Mouse (Mus musculus) midbrain, embryonic 16.5 days (tissue): ENCODE data around the gene Hamp2. TPM values are rescaled to one million over a fixed set of nuclear protein-coding genes. Genes with fewer than 3 reads are reported as not detected.

ENCODE experiments used
- ATAC-seq: fragments of 200-750 bp; cut with Nextera tagmentation; 2 replicates; pipeline ENCODE4 v1.8.0; 2017; ENCODE audit warnings: moderate TSS enrichment
- H3K27ac ChIP-seq: fragments of 300-500 bp; sonication (generic); 2 replicates; pipeline ENCODE4 v1.5.1; 2014; ENCODE audit warnings: mild to moderate bottlenecking, low read length, mixed read lengths
- H3K27me3 ChIP-seq: fragments of 300-500 bp; sonication (generic); 2 replicates; pipeline ENCODE4 v1.6.1; 2014; ENCODE audit warnings: low read depth, low read length, mixed read lengths; ENCODE audit not compliant: control insufficient read depth, insufficient read depth
- H3K36me3 ChIP-seq: fragments of 300-500 bp; sonication (generic); 2 replicates; pipeline ENCODE4 v1.6.1; 2014; ENCODE audit warnings: mild to moderate bottlenecking, low read length, moderate library complexity, mixed read lengths; ENCODE audit not compliant: control insufficient read depth, insufficient read depth
- H3K4me1 ChIP-seq: fragments of 300-500 bp; sonication (generic); 2 replicates; pipeline ENCODE4 v1.6.1; 2014; ENCODE audit warnings: mild to moderate bottlenecking, low read length, mixed read lengths; ENCODE audit not compliant: control insufficient read depth, insufficient read depth
- H3K4me2 ChIP-seq: fragments of 300-500 bp; sonication (generic); 2 replicates; pipeline ENCODE4 v1.6.1; 2014; ENCODE audit warnings: mild to moderate bottlenecking, low read length, mixed read lengths
- H3K4me3 ChIP-seq: fragments of 300-500 bp; sonication (generic); 2 replicates; pipeline ENCODE4 v1.5.1; 2014; ENCODE audit warnings: low read depth, mild to moderate bottlenecking, low read length, moderate library complexity, mixed read lengths
- H3K9ac ChIP-seq: fragments of 300-500 bp; sonication (generic); 2 replicates; pipeline ENCODE4 v1.6.1; 2014; ENCODE audit warnings: low read depth, low read length, mixed read lengths
- H3K9me3 ChIP-seq: fragments of 300-500 bp; sonication (generic); replicated peaks from 2 replicates; pipeline ENCODE4 v1.6.1; 2014; ENCODE audit warnings: mild to moderate bottlenecking, low read length, mixed read lengths; ENCODE audit not compliant: control insufficient read depth, poor library complexity, severe bottlenecking
- WGBS: fragments of 180-500 bp; shearing (Covaris S2); extraction: QIAGEN DNeasy Blood & Tissue Kit; methylation state at CpG from one replicate; pipeline ENCODE4 v1.1.7; 2014; 5-methylcytosine and 5-hydroxymethylcytosine counted together
- polyA plus RNA-seq: library from polyadenylated mRNA; unstranded; fragments of >200 nt; fragmentation: Nextera tagmentation; extraction: Ambion mirVana; gene quantifications from 2 replicates; pipeline ENCODE4 v1.2.1, GENCODE M21; 2015

The Hamp2 gene
- polyA plus RNA-seq, 1 experiment from 2014 or later: not detected

- Histone ChIP-seq H3K36me3 (no peaks in the 10 kb centered on the region), H3K27ac (no peak overlapping the region), H3K4me1 (no peaks in the 10 kb centered on the region), H3K9ac (no peak overlapping the region), H3K9me3 (no peaks in the 10 kb centered on the region), H3K27me3 (no peaks in the 10 kb centered on the region), H3K4me2 (no peak overlapping the region), H3K4me3 (no peak overlapping the region)
- 82% methylated on average over 7 of the region's 7 CpGs for WGBS
- no peak for ATAC-seq
Measured at GRCm38 (mm10) chr7:30888786-30889185, 35.7 kb downstream of the Hamp2 start.

- H3K9me3 ChIP-seq: no peaks in the 10 kb centered on the region
- WGBS: 88% methylated on average over 14 of the region's 14 CpGs
- H3K4me1 ChIP-seq: no peaks in the 10 kb centered on the region
- H3K36me3 ChIP-seq: no peaks in the 10 kb centered on the region
- H3K27ac ChIP-seq: no peak overlapping the region
- no peak overlapping the region for H3K4me3 ChIP-seq
- no peaks in the 10 kb centered on the region for H3K27me3 ChIP-seq
- ATAC-seq: no peak
- H3K9ac ChIP-seq: no peak overlapping the region
- H3K4me2 ChIP-seq: no peak overlapping the region
Measured at GRCm38 (mm10) chr7:30887568-30888188, 36.8 kb downstream of the Hamp2 start.

GRCm38 (mm10) chr7:30886852-30887251 is 37.6 kb downstream of the Hamp2 start:
- Histone ChIP-seq H3K27ac (no peak overlapping the region), H3K27me3 (no peaks in the 10 kb centered on the region), H3K4me1 (no peaks in the 10 kb centered on the region), H3K4me3 (no peak overlapping the region), H3K4me2 (no peak overlapping the region), H3K9me3 (no peaks in the 10 kb centered on the region), H3K9ac (no peak overlapping the region), H3K36me3 (no peaks in the 10 kb centered on the region)
- WGBS: 88% methylated on average over 4 of the region's 4 CpGs
- no peak for ATAC-seq

GRCm38 (mm10) chr7:30884047-30884446 is 40.4 kb downstream of the Hamp2 start:
- H3K27me3 ChIP-seq: no peaks in the 10 kb centered on the region
- no peaks in the 10 kb centered on the region for H3K9me3 ChIP-seq
- H3K4me3 ChIP-seq: no peak overlapping the region
- no peaks in the 10 kb centered on the region for H3K36me3 ChIP-seq
- H3K27ac ChIP-seq: no peak overlapping the region
- no peak for ATAC-seq
- no peaks in the 10 kb centered on the region for H3K4me1 ChIP-seq
- H3K9ac ChIP-seq: no peak overlapping the region
- no peak overlapping the region for H3K4me2 ChIP-seq

- no peak overlapping the region for H3K9ac ChIP-seq
- no peak overlapping the region for H3K4me2 ChIP-seq
- no peaks in the 10 kb centered on the region for H3K36me3 ChIP-seq
- no peaks in the 10 kb centered on the region for H3K9me3 ChIP-seq
- no peak for ATAC-seq
- H3K4me3 ChIP-seq: no peak overlapping the region
- H3K4me1 ChIP-seq: no peaks in the 10 kb centered on the region
- WGBS: 91% methylated on average over 3 of the region's 3 CpGs
- no peak overlapping the region for H3K27ac ChIP-seq
- H3K27me3 ChIP-seq: no peaks in the 10 kb centered on the region
Measured at GRCm38 (mm10) chr7:30881367-30881766, 43.1 kb downstream of the Hamp2 start.

GRCm38 (mm10) chr7:30880176-30880575 is 44.3 kb downstream of the Hamp2 start, which contains the start of gene Cd22:
Gene Cd22, minus strand, starts transcription at chr7:30880342.
- H3K4me3 ChIP-seq: no peak within 1 kb of the TSS
- H3K27ac ChIP-seq: no peak within 1 kb of the TSS
- H3K4me1 ChIP-seq: no peaks in the 10 kb centered on the region
- no peak for ATAC-seq
- no peak within 1 kb of the TSS for H3K9ac ChIP-seq
- no peaks in the 10 kb centered on the region for H3K9me3 ChIP-seq
- no peaks in the 10 kb centered on the region for H3K27me3 ChIP-seq
- H3K36me3 ChIP-seq: no peaks in the 10 kb centered on the region
- no peak within 1 kb of the TSS for H3K4me2 ChIP-seq
- WGBS: 70% methylated on average over 7 of the region's 7 CpGs

GRCm38 (mm10) chr7:30878950-30879349 is 45.5 kb downstream of the Hamp2 start:
- H3K27ac ChIP-seq: no peak overlapping the region
- no peaks in the 10 kb centered on the region for H3K36me3 ChIP-seq
- H3K9ac ChIP-seq: no peak overlapping the region
- WGBS: 83% methylated on average over 6 of the region's 6 CpGs
- H3K4me2 ChIP-seq: no peak overlapping the region
- ATAC-seq: no peak
- no peaks in the 10 kb centered on the region for H3K4me1 ChIP-seq
- no peaks in the 10 kb centered on the region for H3K27me3 ChIP-seq
- no peaks in the 10 kb centered on the region for H3K9me3 ChIP-seq
- no peak overlapping the region for H3K4me3 ChIP-seq

GRCm38 (mm10) chr7:30873083-30873482 is 51.4 kb downstream of the Hamp2 start:
- Histone ChIP-seq H3K9ac (no peak overlapping the region), H3K4me2 (peak overlapping the region; percentile 37; the same call in 1 of the 2 replicates), H3K4me1 (no peaks in the 10 kb centered on the region), H3K9me3 (no peaks in the 10 kb centered on the region), H3K36me3 (no peaks in the 10 kb centered on the region), H3K27me3 (no peaks in the 10 kb centered on the region), H3K4me3 (no peak overlapping the region), H3K27ac (no peak overlapping the region)
- WGBS: 28% methylated on average over 15 of the region's 15 CpGs
- no peak for ATAC-seq
